Mouse (Mus musculus) G1E (cell line): ENCODE measurements around the gene Katnb1. TPM values are rescaled to one million over a fixed set of nuclear protein-coding genes. Genes with fewer than 3 reads are reported as not detected.

ENCODE experiments used
- ATAC-seq: 2 replicates; pipeline ENCODE4 v1.8.0; 2016; ENCODE audit warnings: mild to moderate bottlenecking; ENCODE audit not compliant: insufficient number of reproducible peaks, poor library complexity, low FRiP score, severe bottlenecking; ENCODE audit errors: extremely low read depth
- DNase-seq: peaks from one replicate; pipeline ENCODE4 v3.0.0; 2012; ENCODE audit warnings: low spot score
- H3K27me3 ChIP-seq: 2 replicates; pipeline ENCODE4 v1.6.1; 2012; ENCODE audit warnings: mild to moderate bottlenecking, low read length, inconsistent platforms; ENCODE audit not compliant: insufficient read depth
- H3K36me3 ChIP-seq: replicated peaks from 2 replicates; pipeline ENCODE3; 2012; ENCODE audit warnings: mild to moderate bottlenecking, inconsistent platforms
- H3K4me1 ChIP-seq: 2 replicates; pipeline ENCODE4 v1.6.1; 2012; ENCODE audit warnings: low read depth, low read length, inconsistent platforms, mixed read lengths; ENCODE audit not compliant: insufficient read depth
- H3K4me3 ChIP-seq: 2 replicates; pipeline ENCODE4 v1.5.1; 2012; ENCODE audit warnings: low read depth, mild to moderate bottlenecking, inconsistent platforms, low read length, moderate library complexity, mixed read lengths
- H3K9me3 ChIP-seq: replicated peaks from 2 replicates; pipeline ENCODE4 v1.6.1; 2012; ENCODE audit warnings: inconsistent platforms
- CTCF ChIP-seq: IDR thresholded peaks from 2 replicates; pipeline ENCODE4 v1.5.1; 2012; ENCODE audit warnings: low read depth, low read length, inconsistent platforms, mixed read lengths
- GATA1 ChIP-seq: IDR thresholded peaks from 2 replicates; pipeline ENCODE4 v1.6.1; 2012; ENCODE audit warnings: borderline replicate concordance, low read length, inconsistent platforms, mixed read lengths
- GATA2 ChIP-seq: IDR thresholded peaks from 2 replicates; pipeline ENCODE4 v1.6.1; 2012; ENCODE audit warnings: low read depth, low read length, inconsistent platforms, borderline replicate concordance
- POLR2AphosphoS5 ChIP-seq: IDR thresholded peaks from 2 replicates; pipeline ENCODE4 v1.6.1; 2012; ENCODE audit warnings: low read depth, low read length, inconsistent platforms; ENCODE audit not compliant: insufficient replicate concordance
- TAL1 ChIP-seq: conservative IDR thresholded peaks from 2 replicates; pipeline ENCODE4 v1.6.1; 2012; ENCODE audit warnings: low read depth, low read length, inconsistent platforms, mixed read lengths
- polyA plus RNA-seq: library from polyadenylated mRNA; stranded (reverse); fragments of >175 nt; gene quantifications from 2 replicates; pipeline ENCODE4 v1.2.3, GENCODE M21; 2012
- total RNA-seq, 2 experiments: library from RNA; stranded (forward) in 1 of 2; stranded (reverse) in 1 of 2; fragments of 200-1000 nt in 1 of 2; fragments of >200 nt in 1 of 2; fragmentation: Nextera tagmentation in 1 of 2; gene quantifications; 2 replicates each; pipeline ENCODE4 v1.2.3; 2014 to 2017

Katnb1 gene
- total and polyA plus RNA-seq, 3 experiments: 4.3 to 40.0 (median 14.3) TPM

DNA sequence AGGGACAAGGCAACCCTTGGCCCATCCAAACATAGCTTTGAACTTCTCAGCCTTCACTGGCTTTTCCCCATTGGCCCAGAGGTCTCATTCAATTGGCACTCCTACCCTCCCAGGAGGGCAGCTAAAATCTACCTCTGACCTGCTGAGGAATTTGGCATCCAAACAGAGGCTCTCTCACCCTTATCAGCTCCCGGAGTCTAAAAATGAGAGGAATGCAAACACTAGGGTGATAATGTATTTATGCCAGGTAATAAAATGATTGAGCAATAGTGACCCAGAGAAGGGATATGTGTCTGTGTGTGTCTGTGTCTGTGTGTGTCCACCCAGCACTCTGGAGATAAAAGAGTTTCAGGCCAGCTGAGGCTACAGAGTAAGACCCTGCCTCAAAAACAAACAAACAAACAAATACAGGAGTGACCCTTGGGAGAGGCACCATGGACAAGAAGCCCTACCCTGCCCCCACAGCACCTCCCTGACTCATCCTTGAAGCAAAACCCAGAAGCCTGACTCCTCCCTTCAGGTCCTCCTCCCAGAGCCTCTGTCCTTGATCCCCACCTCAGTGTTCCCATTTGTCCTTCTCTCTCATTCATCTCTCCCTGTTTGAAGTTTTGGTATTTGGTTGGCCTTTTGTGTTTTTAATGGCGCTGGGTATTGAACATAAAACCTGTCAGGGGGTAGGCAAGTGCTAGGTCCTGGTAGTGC, 65.2 kb downstream of the Katnb1 start:
- TF ChIP-seq GATA2 (no peak), CTCF (no peak), POLR2AphosphoS5 (no peak), TAL1 (no peak), GATA1 (no peak)
- no peak overlapping the region for H3K4me3 ChIP-seq
- H3K27me3 ChIP-seq: peaks cover 38% of the 10 kb centered on the region
- no peaks in the 10 kb centered on the region for H3K36me3 ChIP-seq
- ATAC-seq (no peak), DNase-seq (no peak)
- no peaks in the 10 kb centered on the region for H3K4me1 ChIP-seq
- no peaks in the 10 kb centered on the region for H3K9me3 ChIP-seq

- TF ChIP-seq GATA1 (no peak), POLR2AphosphoS5 (no peak), CTCF (no peak), TAL1 (no peak), GATA2 (no peak)
- ATAC-seq (no peak), DNase-seq (no peak)
- Histone ChIP-seq H3K4me1 (no peaks in the 10 kb centered on the region), H3K27me3 (peaks cover 42% of the 10 kb centered on the region), H3K4me3 (no peak overlapping the region), H3K9me3 (no peaks in the 10 kb centered on the region), H3K36me3 (no peaks in the 10 kb centered on the region)
These were observed 65.9 kb downstream of the Katnb1 start for GRCm38 (mm10) chr8:95146846-95147245.

DNA sequence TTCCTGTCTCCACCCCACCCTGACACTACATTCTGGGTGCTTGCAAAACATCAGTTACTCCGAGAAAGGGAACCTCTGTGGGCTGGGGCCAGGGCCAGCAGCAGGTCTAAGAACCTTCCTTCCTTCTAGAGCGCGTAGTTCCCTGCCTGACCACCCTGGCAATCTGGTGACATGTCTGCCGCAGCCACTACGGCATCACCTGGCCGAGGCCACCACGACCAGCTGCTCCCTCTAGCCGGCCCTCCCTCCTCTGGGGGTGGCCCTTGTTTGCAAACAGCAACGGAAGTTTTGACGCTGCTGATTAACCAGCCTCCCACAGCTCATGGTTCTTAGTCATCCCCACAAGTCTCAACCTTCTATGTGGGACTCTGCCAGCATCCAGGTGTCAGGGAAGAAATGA, 68.4 kb downstream of the Katnb1 start:
- ATAC-seq: no peak
- Histone ChIP-seq H3K4me3 (no peak overlapping the region), H3K4me1 (no peaks in the 10 kb centered on the region), H3K9me3 (no peaks in the 10 kb centered on the region), H3K27me3 (peaks cover 37% of the 10 kb centered on the region), H3K36me3 (no peaks in the 10 kb centered on the region)
- no peak for TF ChIP-seq POLR2AphosphoS5
- no peak for TF ChIP-seq GATA1
- no peak for TF ChIP-seq TAL1
- no peak for TF ChIP-seq CTCF
- TF ChIP-seq GATA2: no peak
- DNase-seq: no peak

DNA sequence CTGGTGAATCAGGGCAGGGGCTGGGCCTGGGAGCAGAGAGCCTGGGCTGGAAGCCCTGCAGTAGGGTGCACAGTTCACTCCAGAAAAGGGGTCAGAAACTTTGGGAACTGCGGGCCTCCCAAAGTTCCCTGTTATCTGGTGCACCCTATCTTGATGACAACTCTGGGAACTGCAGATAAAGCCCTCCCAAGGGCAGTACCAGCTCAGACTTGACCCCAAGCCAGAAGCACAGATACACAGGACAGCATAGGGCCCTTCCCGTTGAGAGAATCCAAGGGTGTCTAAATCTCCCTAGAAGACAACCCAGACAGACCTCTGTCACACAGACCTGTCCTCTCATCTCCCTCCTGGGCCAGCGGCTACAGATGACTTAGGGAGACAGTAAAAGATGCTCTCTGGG, 69.6 kb downstream of the Katnb1 start:
- Histone ChIP-seq H3K27me3 (peaks cover 42% of the 10 kb centered on the region), H3K9me3 (no peaks in the 10 kb centered on the region), H3K4me1 (no peaks in the 10 kb centered on the region), H3K4me3 (no peak overlapping the region), H3K36me3 (no peaks in the 10 kb centered on the region)
- TF ChIP-seq CTCF (no peak), TAL1 (no peak), GATA1 (no peak), GATA2 (no peak)
- DNase-seq (no peak), ATAC-seq (no peak)

Other genes with a start within 250 kb of the Katnb1 start
- gene Coq9, start 242.9 kb upstream of the Katnb1 start, total RNA-seq (2014; fragmentation: Nextera tagmentation): 60.7 and 68.8 TPM in 2 replicates
- gene Coq9, start 242.9 kb upstream of the Katnb1 start, total RNA-seq (2017): 38.2 and 49.3 TPM in 2 replicates
- 109 and 133 TPM in 2 replicates for gene Coq9, start 242.9 kb upstream of the Katnb1 start, polyA plus RNA-seq
- 56.3 and 75.9 TPM in 2 replicates for gene Ciapin1, start 242.8 kb upstream of the Katnb1 start, total RNA-seq (2014; fragmentation: Nextera tagmentation)
- gene Ciapin1, start 242.8 kb upstream of the Katnb1 start, total RNA-seq (2017): 54.0 and 61.0 TPM in 2 replicates
- 450 and 629 TPM in 2 replicates for gene Ciapin1, start 242.8 kb upstream of the Katnb1 start, polyA plus RNA-seq
- 92.6 and 95.8 TPM in 2 replicates for gene Polr2c, start 223.7 kb upstream of the Katnb1 start, total RNA-seq (2014; fragmentation: Nextera tagmentation)
- gene Polr2c, start 223.7 kb upstream of the Katnb1 start, total RNA-seq (2017): 65.5 and 66.1 TPM in 2 replicates
- gene Polr2c, start 223.7 kb upstream of the Katnb1 start, polyA plus RNA-seq: 18.5 and 33.8 TPM in 2 replicates
- 0.53 and 3.7 TPM in 2 replicates for gene Dok4, start 204.9 kb upstream of the Katnb1 start, total RNA-seq (2014; fragmentation: Nextera tagmentation)
- 0.93 and 1.2 TPM in 2 replicates for gene Dok4, start 204.9 kb upstream of the Katnb1 start, total RNA-seq (2017)
- gene Dok4, start 204.9 kb upstream of the Katnb1 start, polyA plus RNA-seq: 0.51 and 0.72 TPM in 2 replicates
- 5.5 and 7.7 TPM in 2 replicates for gene Ccdc102a, start 163.1 kb upstream of the Katnb1 start, total RNA-seq (2014; fragmentation: Nextera tagmentation)
- gene Ccdc102a, start 163.1 kb upstream of the Katnb1 start, total RNA-seq (2017): 3.3 and 4.5 TPM in 2 replicates
- 20.5 and 26.3 TPM in 2 replicates for gene Ccdc102a, start 163.1 kb upstream of the Katnb1 start, polyA plus RNA-seq
- 3.2 and 6.4 TPM in 2 replicates for gene Adgrg5, start 157.5 kb upstream of the Katnb1 start, total RNA-seq (2014; fragmentation: Nextera tagmentation)
- gene Adgrg5, start 157.5 kb upstream of the Katnb1 start, total RNA-seq (2017): 0.76 and 0.87 TPM in 2 replicates
- 1.9 and 2.9 TPM in 2 replicates for gene Adgrg5, start 157.5 kb upstream of the Katnb1 start, polyA plus RNA-seq
- gene Adgrg1, start 106.4 kb upstream of the Katnb1 start, total RNA-seq (2014; fragmentation: Nextera tagmentation): 339 and 345 TPM in 2 replicates
- gene Adgrg1, start 106.4 kb upstream of the Katnb1 start, total RNA-seq (2017): 54.0 and 57.7 TPM in 2 replicates
- 211 and 229 TPM in 2 replicates for gene Adgrg1, start 106.4 kb upstream of the Katnb1 start, polyA plus RNA-seq
- not detected in 2 replicates for gene Adgrg3, start 63.5 kb upstream of the Katnb1 start, total RNA-seq (2014; fragmentation: Nextera tagmentation)
- 0.17 and 0.49 TPM in 2 replicates for gene Adgrg3, start 63.5 kb upstream of the Katnb1 start, total RNA-seq (2017)
- 0.10 and 0.12 TPM in 2 replicates for gene Adgrg3, start 63.5 kb upstream of the Katnb1 start, polyA plus RNA-seq
- gene Drc7, start 26.1 kb upstream of the Katnb1 start, total RNA-seq (2014; fragmentation: Nextera tagmentation): not detected in 2 replicates
- gene Drc7, start 26.1 kb upstream of the Katnb1 start, total RNA-seq (2017): 0.05 TPM in 1 of 2 replicates, not detected in the other
- 0.02 TPM in 1 of 2 replicates, not detected in the other for gene Drc7, start 26.1 kb upstream of the Katnb1 start, polyA plus RNA-seq
- not detected in 2 replicates for gene Kifc3, start 121.6 kb downstream of the Katnb1 start, total RNA-seq (2014; fragmentation: Nextera tagmentation)
- 0.16 TPM in 1 of 2 replicates, not detected in the other for gene Kifc3, start 121.6 kb downstream of the Katnb1 start, total RNA-seq (2017)
- not detected in 2 replicates for gene Kifc3, start 121.6 kb downstream of the Katnb1 start, polyA plus RNA-seq
- not detected in 2 replicates for gene Cngb1, start 225.4 kb downstream of the Katnb1 start, total RNA-seq (2014; fragmentation: Nextera tagmentation)
- 0.49 TPM in 1 of 2 replicates, not detected in the other for gene Cngb1, start 225.4 kb downstream of the Katnb1 start, total RNA-seq (2017)
- gene Cngb1, start 225.4 kb downstream of the Katnb1 start, polyA plus RNA-seq: not detected in 2 replicates
- gene Tepp, start 229.4 kb downstream of the Katnb1 start, total RNA-seq (2014; fragmentation: Nextera tagmentation): not detected in 2 replicates
- gene Tepp, start 229.4 kb downstream of the Katnb1 start, total RNA-seq (2017): not detected in 2 replicates
- not detected in 2 replicates for gene Tepp, start 229.4 kb downstream of the Katnb1 start, polyA plus RNA-seq